Mouse (Mus musculus): ENCODE results near the gene Hist1h3c.

DNA sequence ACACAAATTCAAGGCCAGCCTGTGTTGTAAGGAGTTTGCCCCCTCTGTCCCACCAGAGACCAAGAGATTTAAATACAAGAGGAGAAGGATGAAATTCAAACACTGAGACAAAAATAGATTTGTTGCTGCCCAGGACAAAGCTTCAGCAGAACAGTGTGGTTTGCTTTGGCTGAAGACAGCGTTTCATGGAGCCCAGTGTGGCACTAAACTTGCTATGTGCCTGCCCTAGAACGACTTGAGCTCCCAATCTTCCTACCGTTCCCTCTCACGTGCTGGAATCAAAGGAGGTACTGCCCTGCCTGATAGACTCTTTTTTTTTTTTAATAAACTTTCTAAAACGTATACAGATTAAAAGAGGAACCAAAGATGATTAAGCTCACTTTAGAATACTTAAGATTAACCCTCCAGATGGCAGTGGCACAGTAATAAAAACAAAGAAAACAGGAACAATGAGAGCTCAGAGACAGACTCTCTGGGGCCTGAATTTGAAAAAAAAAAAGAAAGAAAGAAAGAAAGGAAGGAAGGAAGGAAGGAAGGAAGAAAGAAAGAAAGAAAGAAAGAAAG lies 23.5 kb upstream of the Hist1h3c start:
- TF ChIP-seq CTCF (IDR thresholded peaks at IDR 0.05; ENCODE audit: low read depth) (no peak), EP300 (IDR thresholded peaks at IDR 0.05; ENCODE audit: low read depth) (no peak)
